Mouse (Mus musculus) MEL (cell line): ENCODE measurements at regions not wholly inside any gene's neighbourhood (a gene's known extent, or its start where the extent isn't known, plus 50 kb on each side); places are given as distances from the start of the nearest gene placed in this dataset.

Experiments used
- DNase-seq: peaks from one replicate; pipeline ENCODE4 v3.0.0; 2011; ENCODE audit warnings: low read depth, low spot score
- H3K27ac ChIP-seq: 2 replicates; pipeline ENCODE4 v1.5.1; 2012; ENCODE audit warnings: low read depth, mild to moderate bottlenecking, control low read depth, low read length, moderate library complexity; ENCODE audit not compliant: control insufficient read depth
- H3K27me3 ChIP-seq, 2 experiments: fragments of 150-350 bp in 1 of 2; sonication (generic) in 1 of 2; 2 replicates each; pipeline ENCODE4 v1.6.1; 2012; ENCODE audit warnings: low read length in 2 of 2, mild to moderate bottlenecking in 2 of 2, improper control_type of control experiment in 1 of 2, moderate library complexity in 1 of 2; ENCODE audit not compliant: insufficient read depth in 2 of 2, control insufficient read depth in 1 of 2
- H3K36me3 ChIP-seq, 2 experiments: 2 replicates each; pipeline ENCODE4 v1.6.1; 2012 to 2014; ENCODE audit warnings: low read length in 2 of 2, improper control_type of control experiment in 1 of 2, inconsistent platforms in 1 of 2, mild to moderate bottlenecking in 1 of 2; ENCODE audit not compliant: insufficient read depth in 2 of 2, control insufficient read depth in 1 of 2
- H3K4me1 ChIP-seq, 2 experiments: fragments of 150-350 bp in 1 of 2; sonication (generic) in 1 of 2; 2 replicates each; pipeline ENCODE4 v1.6.1; 2012; ENCODE audit warnings: low read length in 2 of 2, improper control_type of control experiment in 1 of 2, mild to moderate bottlenecking in 1 of 2; ENCODE audit not compliant: insufficient read depth in 2 of 2, control insufficient read depth in 1 of 2
- H3K4me3 ChIP-seq, 2 experiments: fragments of 150-350 bp in 1 of 2; sonication (generic) in 1 of 2; 2 replicates each; pipeline ENCODE4 v1.5.1; 2012; ENCODE audit warnings: low read depth in 2 of 2, low read length in 2 of 2, mild to moderate bottlenecking in 2 of 2, moderate library complexity in 2 of 2, control low read depth in 1 of 2, improper control_type of control experiment in 1 of 2; ENCODE audit not compliant: control insufficient read depth in 1 of 2, insufficient read depth in 1 of 2
- H3K79me2 ChIP-seq: 2 replicates; pipeline ENCODE4 v1.6.1; 2012; ENCODE audit warnings: mild to moderate bottlenecking, low read length, moderate library complexity; ENCODE audit not compliant: control insufficient read depth, poor library complexity, insufficient read depth
- H3K9ac ChIP-seq: 2 replicates; pipeline ENCODE4 v1.6.1; 2012; ENCODE audit warnings: low read depth, mild to moderate bottlenecking, control low read depth, low read length, moderate library complexity; ENCODE audit not compliant: control insufficient read depth, poor library complexity, severe bottlenecking
- H3K9me3 ChIP-seq: fragments of 150-350 bp; sonication (generic); replicated peaks from 2 replicates; pipeline ENCODE4 v1.6.1; 2012; ENCODE audit warnings: mild to moderate bottlenecking, low read length, improper control_type of control experiment, moderate library complexity; ENCODE audit not compliant: insufficient read depth
- ELF1 ChIP-seq: IDR thresholded peaks from 2 replicates; pipeline ENCODE4 v1.6.1; 2014; ENCODE audit warnings: low read depth, mild to moderate bottlenecking, inconsistent platforms, low read length, improper control_type of control experiment, moderate library complexity
- EP300 ChIP-seq, 2 experiments: IDR thresholded peaks; 2 replicates each; pipeline ENCODE4 v1.6.1; 2011; ENCODE audit warnings: improper control_type of control experiment in 2 of 2, low read length in 2 of 2, low read depth in 1 of 2, mild to moderate bottlenecking in 1 of 2
- ETS1 ChIP-seq: IDR thresholded peaks from 2 replicates; pipeline ENCODE4 v1.6.1; 2012; ENCODE audit warnings: low read depth, mild to moderate bottlenecking, inconsistent platforms, low read length, improper control_type of control experiment, moderate library complexity
- JUND ChIP-seq: IDR thresholded peaks from 2 replicates; pipeline ENCODE4 v1.6.1; 2011; ENCODE audit warnings: low read depth, mild to moderate bottlenecking, improper control_type of control experiment, low read length
- MAX ChIP-seq: IDR thresholded peaks from 2 replicates; pipeline ENCODE4 v1.6.1; 2011; ENCODE audit warnings: low read length, improper control_type of control experiment
- MAZ ChIP-seq: IDR thresholded peaks from 2 replicates; pipeline ENCODE4 v1.6.1; 2012; ENCODE audit warnings: low read depth, mild to moderate bottlenecking, inconsistent platforms, low read length, improper control_type of control experiment
- MEF2A ChIP-seq: IDR thresholded peaks from 2 replicates; pipeline ENCODE4 v1.6.1; 2014; ENCODE audit warnings: low read depth, mild to moderate bottlenecking, inconsistent platforms, low read length, improper control_type of control experiment; ENCODE audit not compliant: poor library complexity, insufficient replicate concordance, severe bottlenecking; ENCODE audit errors: extremely low read depth
- MXI1 ChIP-seq: IDR thresholded peaks from 2 replicates; pipeline ENCODE4 v1.6.1; 2011; ENCODE audit warnings: mild to moderate bottlenecking, low read depth, low read length, improper control_type of control experiment
- MYC ChIP-seq: IDR thresholded peaks from 2 replicates; pipeline ENCODE4 v1.6.1; 2011; ENCODE audit warnings: low read depth, mild to moderate bottlenecking, low read length, improper control_type of control experiment, moderate library complexity
- NRF1 ChIP-seq: IDR thresholded peaks from 2 replicates; pipeline ENCODE4 v1.6.1; 2014; ENCODE audit warnings: low read depth, mild to moderate bottlenecking, inconsistent platforms, low read length, improper control_type of control experiment, moderate library complexity; ENCODE audit not compliant: poor library complexity, insufficient read depth, severe bottlenecking
- POLR2A ChIP-seq, 2 experiments: IDR thresholded peaks; 2 replicates each; pipeline ENCODE4 v1.6.1; 2011 to 2012; ENCODE audit warnings: low read length in 2 of 2, mild to moderate bottlenecking in 2 of 2, control low read depth in 1 of 2, improper control_type of control experiment in 1 of 2, low read depth in 1 of 2, moderate library complexity in 1 of 2; ENCODE audit not compliant: control insufficient read depth in 1 of 2, insufficient read depth in 1 of 2, poor library complexity in 1 of 2
- RCOR1 ChIP-seq: IDR thresholded peaks from 2 replicates; pipeline ENCODE4 v1.6.1; 2012; ENCODE audit warnings: low read depth, mild to moderate bottlenecking, inconsistent platforms, low read length, improper control_type of control experiment
- TAL1 ChIP-seq: IDR thresholded peaks from 2 replicates; pipeline ENCODE4 v1.6.1; 2012; ENCODE audit warnings: mild to moderate bottlenecking, inconsistent platforms, low read length, moderate library complexity, mixed read lengths
- TBP ChIP-seq: IDR thresholded peaks from 2 replicates; pipeline ENCODE4 v1.8.0; 2011; ENCODE audit warnings: low read depth, low read length, improper control_type of control experiment
- ZC3H11A ChIP-seq: IDR thresholded peaks from 2 replicates; pipeline ENCODE4 v1.6.1; 2012; ENCODE audit warnings: low read depth, mild to moderate bottlenecking, inconsistent platforms, low read length, improper control_type of control experiment

- H3K36me3 ChIP-seq, result no peaks in the 10 kb centered on the region
These were observed 117.4 kb upstream of the Cdh5 start for GRCm38 (mm10) chr8:103983860-103984594.

GRCm38 (mm10) chr8:103985640-103986039 is 115.8 kb upstream of the Cdh5 start:
- Histone ChIP-seq H3K9me3 (no peaks in the 10 kb centered on the region), H3K4me1 (no peaks in the 10 kb centered on the region), H3K4me3 (no peak overlapping the region), H3K27ac (no peak overlapping the region), H3K36me3 (no peaks in the 10 kb centered on the region), H3K27me3 (no peaks in the 10 kb centered on the region), H3K9ac (no peak overlapping the region), H3K79me2 (no peaks in the 10 kb centered on the region)
- no peak for DNase-seq
- TF ChIP-seq ZC3H11A (no peak), MAZ (no peak), MXI1 (no peak), MEF2A (no peak), TBP (no peak), EP300 (IDR thresholded peaks at IDR 0.05; ENCODE audit: low read depth in 1 of 2, low read length in 2 of 2) (no peak), RCOR1 (no peak), POLR2A (IDR thresholded peaks at IDR 0.05; ENCODE audit: control insufficient read depth in 1 of 2, insufficient read depth in 1 of 2, low read depth in 1 of 2, low read length in 2 of 2, poor library complexity in 1 of 2) (no peak), TAL1 (no peak), MYC (no peak), MAX (no peak), NRF1 (no peak), ETS1 (no peak)

More at GRCm38 (mm10) chr8:103983860-103984594, 117.4 kb upstream of the Cdh5 start:
- Histone ChIP-seq H3K9me3 (no peaks in the 10 kb centered on the region), H3K9ac (no peak overlapping the region), H3K4me3 (no peak overlapping the region), H3K27me3 (no peaks in the 10 kb centered on the region), H3K4me1 (no peaks in the 10 kb centered on the region), H3K27ac (no peak overlapping the region), H3K79me2 (no peaks in the 10 kb centered on the region)
- DNase-seq, result no peak
- no peak for TF ChIP-seq JUND
- no peak for TF ChIP-seq ELF1
- TF ChIP-seq MAX, result no peak
